Mouse (Mus musculus) kidney, postnatal 0 days (tissue): ENCODE measurements around the gene Mpnd. TPM values are rescaled to one million over a fixed set of nuclear protein-coding genes. Genes with fewer than 3 reads are reported as not detected.

Experiments used
- ATAC-seq: fragments of 200-750 bp; cut with Nextera tagmentation; replicated peaks from 2 replicates; pipeline ENCODE4 v1.8.0; 2017; ENCODE audit warnings: low read depth, moderate number of reproducible peaks, moderate TSS enrichment, moderate library complexity; ENCODE audit not compliant: low FRiP score
- DNase-seq: peaks from one replicate; pipeline ENCODE4 v3.0.0-alpha.2; 2016; ENCODE audit warnings: low spot score
- H3K27ac ChIP-seq: fragments of 300-500 bp; sonication (generic); 2 replicates; pipeline ENCODE4 v1.5.1; 2014; ENCODE audit warnings: mild to moderate bottlenecking
- H3K27me3 ChIP-seq: fragments of 300-500 bp; sonication (generic); 2 replicates; pipeline ENCODE4 v1.6.1; 2014; ENCODE audit warnings: low read length, mixed read lengths; ENCODE audit not compliant: insufficient read depth
- H3K36me3 ChIP-seq: fragments of 300-500 bp; sonication (generic); 2 replicates; pipeline ENCODE4 v1.6.1; 2014; ENCODE audit warnings: low read length, mixed read lengths; ENCODE audit not compliant: insufficient read depth
- H3K4me1 ChIP-seq: fragments of 300-500 bp; sonication (generic); replicated peaks from 2 replicates; pipeline ENCODE4 v1.6.1; 2014; ENCODE audit warnings: antibody characterized with exemption, low read length, mixed read lengths; ENCODE audit not compliant: insufficient read depth
- H3K4me2 ChIP-seq: fragments of 300-500 bp; sonication (generic); 2 replicates; pipeline ENCODE4 v1.6.1; 2014; ENCODE audit warnings: mild to moderate bottlenecking, low read length, moderate library complexity, mixed read lengths
- H3K4me3 ChIP-seq: fragments of 300-500 bp; sonication (generic); replicated peaks from 2 replicates; pipeline ENCODE4 v1.5.1; 2014; ENCODE audit warnings: low read depth, low read length
- H3K9ac ChIP-seq: fragments of 300-500 bp; sonication (generic); 2 replicates; pipeline ENCODE4 v1.6.1; 2014; ENCODE audit warnings: low read depth, low read length
- H3K9me3 ChIP-seq: fragments of 300-500 bp; sonication (generic); replicated peaks from 2 replicates; pipeline ENCODE4 v1.6.1; 2016; ENCODE audit warnings: low read length, inconsistent platforms, mixed read lengths
- CTCF ChIP-seq: IDR thresholded peaks from 2 replicates; pipeline ENCODE4 v1.5.1; 2016; ENCODE audit warnings: antibody characterized with exemption, low read depth, mild to moderate bottlenecking, moderate library complexity
- WGBS: fragments of 180-500 bp; shearing (Covaris S2); extraction: QIAGEN DNeasy Blood & Tissue Kit; methylation state at CpG from one replicate; pipeline ENCODE4 v1.1.7; 2014; 5-methylcytosine and 5-hydroxymethylcytosine counted together
- polyA plus RNA-seq: library from polyadenylated mRNA; unstranded; fragments of >200 nt; fragmentation: Nextera tagmentation; extraction: Ambion mirVana; gene quantifications from 2 replicates; pipeline ENCODE4 v1.2.1, GENCODE M21; 2015

The Mpnd gene
- polyA plus RNA-seq, 1 experiment from 2014 or later, result 83.9 TPM

DNA sequence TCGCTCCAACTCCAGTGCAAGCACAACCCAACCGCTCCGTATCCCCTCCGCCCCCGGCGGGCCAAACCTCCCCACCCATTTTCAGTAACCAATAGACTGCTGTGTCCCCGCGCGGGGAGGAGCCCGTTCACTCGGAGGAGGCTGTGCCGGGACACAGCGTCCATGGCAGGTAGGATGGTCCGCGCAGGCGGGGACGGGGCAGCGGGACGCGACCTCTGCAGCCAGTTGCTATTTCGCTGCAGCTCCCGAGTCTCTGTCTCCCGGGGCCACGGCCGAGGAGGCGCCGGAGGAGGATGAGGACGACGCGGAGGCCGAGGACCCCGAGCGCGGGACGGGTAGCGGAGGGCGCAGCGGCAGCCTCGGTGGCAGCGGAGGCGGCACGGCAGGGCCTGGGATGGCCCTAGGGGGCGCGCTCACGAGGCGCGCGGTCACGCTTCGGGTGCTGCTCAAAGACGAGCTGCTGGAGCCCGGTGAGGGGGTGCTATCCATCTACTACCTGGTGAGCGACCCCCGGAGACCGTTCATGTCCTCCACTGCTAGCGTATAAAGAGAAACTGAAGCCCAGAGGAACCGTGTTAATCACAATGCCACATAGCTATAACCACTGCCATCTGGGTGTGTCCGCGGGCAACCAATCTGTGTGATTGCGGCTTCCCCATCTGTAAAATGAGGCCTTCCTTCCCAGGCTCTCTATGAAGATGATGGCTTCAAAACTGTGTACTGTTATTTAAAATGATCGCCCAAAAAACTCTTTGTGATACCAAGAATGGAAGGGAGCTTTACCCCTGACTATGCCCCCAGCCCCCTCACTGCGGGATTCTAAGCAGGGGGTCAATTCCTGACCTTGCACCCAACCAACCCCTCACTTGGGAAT is 3.8 kb downstream of the Mpnd start:
- H3K9ac ChIP-seq, result peak overlapping the region; percentile 69
- no peaks in the 10 kb centered on the region for H3K9me3 ChIP-seq
- H3K27me3 ChIP-seq, result no peaks in the 10 kb centered on the region
- H3K4me2 ChIP-seq, result peak overlapping the region; percentile 99
- H3K36me3 ChIP-seq, result no peaks in the 10 kb centered on the region
- DNase-seq (peak; percentile 97), ATAC-seq (peak; percentile 87)
- peak overlapping the region; percentile 72 for H3K4me3 ChIP-seq
- TF ChIP-seq CTCF, result peak; percentile 58
- WGBS, result under 1% methylated on average over 62 of the region's 62 CpGs
- H3K27ac ChIP-seq, result peak overlapping the region; percentile 88; the same call in 1 of the 2 replicates
- H3K4me1 ChIP-seq, result peaks cover 15% of the 10 kb centered on the region

GRCm38 (mm10) chr17:56009962-56010240 is 4.4 kb downstream of the Mpnd start:
- H3K9ac ChIP-seq, result peak overlapping the region; percentile 69; the same call in 1 of the 2 replicates
- no peak for TF ChIP-seq CTCF
- peak overlapping the region; percentile 99 for H3K4me2 ChIP-seq
- peaks cover 15% of the 10 kb centered on the region for H3K4me1 ChIP-seq
- no peak for DNase-seq
- H3K4me3 ChIP-seq, result peak overlapping the region; percentile 72
- 33% methylated on average over 2 of the region's 2 CpGs for WGBS
- H3K27me3 ChIP-seq, result no peaks in the 10 kb centered on the region
- no peaks in the 10 kb centered on the region for H3K9me3 ChIP-seq
- H3K27ac ChIP-seq, result 0 out of 2 replicates have a peak overlapping the region, but pooled peaks have one; percentile 5
- no peak for ATAC-seq
- H3K36me3 ChIP-seq, result peaks cover 2% of the 10 kb centered on the region; the same call in 1 of the 2 replicates

- H3K9ac ChIP-seq, result peak overlapping the region; percentile 69; the same call in 1 of the 2 replicates
- ATAC-seq, result no peak
- 61% methylated on average over 14 of the region's 14 CpGs for WGBS
- H3K4me2 ChIP-seq, result peak overlapping the region; percentile 99
- TF ChIP-seq CTCF, result no peak
- peaks cover 6% of the 10 kb centered on the region; the same call in 1 of the 2 replicates for H3K36me3 ChIP-seq
- H3K27me3 ChIP-seq, result no peaks in the 10 kb centered on the region
- H3K27ac ChIP-seq, result peak overlapping the region; percentile 5; the same call in 1 of the 2 replicates
- H3K4me1 ChIP-seq, result peaks cover 15% of the 10 kb centered on the region
- no peak for DNase-seq
- H3K4me3 ChIP-seq, result 0 out of 2 replicates have a peak overlapping the region, but pooled peaks have one; percentile 72
- no peaks in the 10 kb centered on the region for H3K9me3 ChIP-seq
These were observed 4.7 kb downstream of the Mpnd start for GRCm38 (mm10) chr17:56010255-56010654.

GRCm38 (mm10) chr17:56010681-56011080 is 5.2 kb downstream of the Mpnd start:
- H3K36me3 ChIP-seq, result peaks cover 10% of the 10 kb centered on the region
- DNase-seq (peak; percentile 67), ATAC-seq (no peak)
- H3K27me3 ChIP-seq, result no peaks in the 10 kb centered on the region
- WGBS, result 12% methylated on average over 9 of the region's 9 CpGs
- peak; percentile 92 for TF ChIP-seq CTCF
- no peaks in the 10 kb centered on the region for H3K9me3 ChIP-seq
- H3K27ac ChIP-seq, result no peak overlapping the region
- peak overlapping the region; percentile 99 for H3K4me2 ChIP-seq
- H3K9ac ChIP-seq, result peak overlapping the region; percentile 69; the same call in 1 of the 2 replicates
- no peak overlapping the region for H3K4me3 ChIP-seq
- H3K4me1 ChIP-seq, result peaks cover 15% of the 10 kb centered on the region

DNA sequence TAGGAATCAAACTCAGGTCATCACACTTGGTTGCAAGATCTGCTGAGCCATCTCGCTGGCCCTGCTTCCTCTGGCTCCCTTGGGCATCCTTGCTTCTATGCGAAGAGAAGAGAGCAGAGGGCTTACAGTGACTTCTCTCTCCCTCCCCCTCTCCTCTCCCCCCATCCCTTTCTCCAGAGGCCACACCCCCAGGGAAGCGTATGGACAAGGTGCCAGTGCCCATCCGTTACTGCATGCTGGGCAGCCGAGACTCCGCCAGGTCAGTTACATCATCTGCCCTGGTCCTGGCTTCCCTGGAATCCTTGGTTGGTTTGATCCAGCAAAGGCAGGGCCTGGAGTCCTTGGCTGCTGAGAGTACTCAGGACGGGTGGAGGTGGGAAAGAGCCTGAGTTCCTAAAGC is 5.9 kb downstream of the Mpnd start:
- 91% methylated on average over 7 of the region's 7 CpGs for WGBS
- Histone ChIP-seq H3K4me2 (no peak overlapping the region), H3K27ac (no peak overlapping the region), H3K4me3 (no peak overlapping the region), H3K36me3 (peaks cover 18% of the 10 kb centered on the region), H3K27me3 (no peaks in the 10 kb centered on the region), H3K4me1 (peaks cover 15% of the 10 kb centered on the region), H3K9ac (no peak overlapping the region), H3K9me3 (no peaks in the 10 kb centered on the region)
- DNase-seq, result no peak
- no peak for TF ChIP-seq CTCF
- ATAC-seq, result no peak

DNA sequence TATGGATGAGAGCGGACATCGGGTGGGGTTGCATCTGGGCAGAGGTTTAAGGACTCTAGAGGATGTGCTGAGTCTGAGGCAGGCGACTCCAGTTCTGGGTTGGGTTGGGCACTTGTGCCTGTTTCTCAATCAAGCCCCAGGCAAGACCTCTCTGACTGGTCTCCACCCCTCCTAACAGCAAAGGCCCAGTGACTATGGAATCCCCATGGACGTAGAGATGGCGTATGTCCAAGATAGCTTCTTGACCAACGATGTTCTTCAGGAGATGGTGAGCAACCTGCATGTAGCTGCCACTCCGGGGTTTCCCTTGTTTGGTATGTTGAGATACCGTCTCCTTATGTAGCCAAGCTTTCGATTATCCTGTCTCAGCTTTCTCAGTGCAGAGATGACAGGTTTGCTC is 9.8 kb downstream of the Mpnd start:
- no peaks in the 10 kb centered on the region for H3K9me3 ChIP-seq
- no peak for ATAC-seq
- no peak for TF ChIP-seq CTCF
- no peak for DNase-seq
- peaks cover 52% of the 10 kb centered on the region for H3K36me3 ChIP-seq
- H3K9ac ChIP-seq, result no peak overlapping the region
- no peak overlapping the region for H3K4me3 ChIP-seq
- peaks cover 4% of the 10 kb centered on the region for H3K4me1 ChIP-seq
- no peak overlapping the region for H3K27ac ChIP-seq
- H3K4me2 ChIP-seq, result no peak overlapping the region
- no peaks in the 10 kb centered on the region for H3K27me3 ChIP-seq
- WGBS, result 92% methylated on average over 9 of the region's 9 CpGs
